Mouse (Mus musculus) liver, embryonic 11.5 days (tissue): ENCODE measurements around the gene Hist1h2bf. TPM values are rescaled to one million over a fixed set of nuclear protein-coding genes. Genes with fewer than 3 reads are reported as not detected.

Source experiments
- ATAC-seq: fragments of 200-750 bp; cut with Nextera tagmentation; replicated peaks from 2 replicates; pipeline ENCODE4 v1.8.0; 2017; ENCODE audit warnings: moderate number of reproducible peaks, mild to moderate bottlenecking, moderate TSS enrichment, moderate library complexity; ENCODE audit not compliant: low FRiP score
- DNase-seq: peaks from one replicate; pipeline ENCODE4 v3.0.0-alpha.2; 2017; ENCODE audit warnings: low spot score
- H3K27ac ChIP-seq: fragments of 300-500 bp; sonication (generic); 2 replicates; pipeline ENCODE4 v1.5.1; 2014; ENCODE audit warnings: mild to moderate bottlenecking, low read depth, low read length, control low read depth
- H3K27me3 ChIP-seq: fragments of 300-500 bp; sonication (generic); replicated peaks from 2 replicates; pipeline ENCODE4 v1.6.1; 2014; ENCODE audit warnings: low read length, mixed read lengths; ENCODE audit not compliant: control insufficient read depth, insufficient read depth
- H3K36me3 ChIP-seq: fragments of 300-500 bp; sonication (generic); 2 replicates; pipeline ENCODE4 v1.6.1; 2014; ENCODE audit warnings: mild to moderate bottlenecking, low read length, moderate library complexity, mixed read lengths; ENCODE audit not compliant: control insufficient read depth, insufficient read depth
- H3K4me1 ChIP-seq: fragments of 300-500 bp; sonication (generic); replicated peaks from 2 replicates; pipeline ENCODE4 v1.6.1; 2014; ENCODE audit warnings: low read length, mixed read lengths; ENCODE audit not compliant: control insufficient read depth, insufficient read depth
- H3K4me2 ChIP-seq: fragments of 300-500 bp; sonication (generic); 2 replicates; pipeline ENCODE4 v1.6.1; 2014; ENCODE audit warnings: mild to moderate bottlenecking, control low read depth, moderate library complexity
- H3K4me3 ChIP-seq: fragments of 300-500 bp; sonication (generic); 2 replicates; pipeline ENCODE4 v1.5.1; 2014; ENCODE audit warnings: low read depth, low read length, control low read depth
- H3K9ac ChIP-seq: fragments of 300-500 bp; sonication (generic); 2 replicates; pipeline ENCODE4 v1.6.1; 2014; ENCODE audit warnings: low read depth, low read length, control low read depth
- H3K9me3 ChIP-seq: fragments of 300-500 bp; sonication (generic); 2 replicates; pipeline ENCODE4 v1.6.1; 2016; ENCODE audit warnings: low read length, inconsistent platforms, mixed read lengths; ENCODE audit not compliant: control insufficient read depth
- WGBS: fragments of 180-500 bp; shearing (Covaris S2); extraction: QIAGEN DNeasy Blood & Tissue Kit; methylation state at CpG from one replicate; pipeline ENCODE4 v1.1.7; 2014; 5-methylcytosine and 5-hydroxymethylcytosine counted together
- polyA plus RNA-seq: library from polyadenylated mRNA; unstranded; fragments of >200 nt; fragmentation: Nextera tagmentation; extraction: Ambion mirVana; gene quantifications from 2 replicates; pipeline ENCODE4 v1.2.1, GENCODE M21; 2014

Gene Hist1h2bf
- polyA plus RNA-seq, 1 experiment from 2014 or later: 1.8 TPM

DNA sequence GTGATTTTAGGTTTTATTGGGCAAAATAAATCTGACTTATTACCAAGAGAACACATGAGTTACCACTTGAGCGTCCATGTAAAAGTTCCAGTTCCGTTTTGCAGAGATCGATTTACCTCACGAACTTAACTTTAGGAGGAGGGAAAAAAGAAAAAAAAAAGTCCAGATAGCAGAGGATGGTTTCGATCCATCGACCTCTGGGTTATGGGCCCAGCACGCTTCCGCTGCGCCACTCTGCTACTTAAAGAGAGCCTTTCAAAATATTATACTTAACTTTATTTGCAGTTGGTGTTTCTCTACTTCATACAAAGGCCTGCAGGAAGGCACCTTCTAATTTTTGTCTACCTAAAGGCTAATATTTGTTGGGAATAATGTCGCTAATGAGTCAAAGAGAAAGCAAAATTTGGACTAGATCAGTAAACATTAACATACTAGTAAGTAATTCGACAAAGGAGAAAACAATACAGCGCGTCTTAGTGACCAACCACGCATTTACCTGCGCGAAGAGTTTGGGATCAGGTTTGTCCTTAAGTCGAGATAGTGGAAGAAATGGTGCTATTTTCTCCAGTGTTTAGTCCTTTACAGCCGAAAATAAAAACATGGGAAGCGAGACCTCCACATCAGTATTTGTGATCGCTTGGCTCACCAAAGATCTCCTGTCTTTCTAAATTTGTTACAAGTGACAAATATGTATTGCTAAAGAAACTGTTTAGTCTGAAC, 43.7 kb downstream of the Hist1h2bf start:
- peak overlapping the region; percentile 65 for H3K4me3 ChIP-seq
- peak overlapping the region; percentile 94 for H3K9ac ChIP-seq
- under 1% methylated on average over 20 of the region's 20 CpGs for WGBS
- no peak for DNase-seq
- H3K27me3 ChIP-seq: no peaks in the 10 kb centered on the region
- no peaks in the 10 kb centered on the region for H3K9me3 ChIP-seq
- H3K4me1 ChIP-seq: peaks cover 17% of the 10 kb centered on the region
- no peaks in the 10 kb centered on the region for H3K36me3 ChIP-seq
- peak overlapping the region; percentile 88 for H3K4me2 ChIP-seq
- no peak for ATAC-seq
- peak overlapping the region; percentile 100 for H3K27ac ChIP-seq

DNA sequence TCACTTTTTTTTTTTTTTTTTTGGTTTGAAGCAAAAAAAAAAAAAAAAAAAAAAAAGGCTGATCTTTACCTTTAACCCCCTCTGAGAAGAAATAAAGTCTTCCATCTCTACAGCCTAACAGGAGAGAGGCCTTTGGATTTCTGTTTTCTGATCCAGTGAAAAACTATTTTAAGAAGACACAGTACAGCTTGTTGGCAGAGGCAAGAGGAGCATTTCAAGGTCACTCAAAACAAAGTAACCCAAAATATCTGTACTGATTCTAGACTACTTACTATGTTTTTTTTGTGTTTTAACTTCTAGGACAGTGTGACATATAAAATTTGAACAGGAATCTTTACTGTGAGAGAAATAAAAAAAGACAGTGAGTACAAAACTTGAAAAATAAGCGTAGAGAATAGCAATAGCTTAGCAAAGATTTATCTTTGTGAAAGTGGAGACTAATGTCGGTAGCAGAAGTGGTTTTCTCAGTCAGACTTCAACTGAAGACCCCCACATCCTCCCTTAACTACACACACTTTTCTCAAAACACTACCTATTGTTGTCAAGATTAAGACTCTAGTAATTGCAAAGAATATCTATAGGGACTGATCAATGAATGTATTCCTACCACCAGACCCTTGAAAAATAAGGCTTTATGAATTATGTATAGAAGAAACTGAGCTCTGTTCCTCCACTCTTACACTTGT, 44.4 kb downstream of the Hist1h2bf start:
- Histone ChIP-seq H3K9me3 (no peaks in the 10 kb centered on the region), H3K9ac (peak overlapping the region; percentile 94), H3K4me2 (peak overlapping the region; percentile 88), H3K27me3 (no peaks in the 10 kb centered on the region), H3K4me3 (peak overlapping the region; percentile 65), H3K27ac (peak overlapping the region; percentile 100; the same call in 1 of the 2 replicates), H3K36me3 (no peaks in the 10 kb centered on the region), H3K4me1 (peaks cover 17% of the 10 kb centered on the region)
- DNase-seq (no peak), ATAC-seq (no peak)
- 22% methylated on average over 2 of the region's 2 CpGs for WGBS

DNA sequence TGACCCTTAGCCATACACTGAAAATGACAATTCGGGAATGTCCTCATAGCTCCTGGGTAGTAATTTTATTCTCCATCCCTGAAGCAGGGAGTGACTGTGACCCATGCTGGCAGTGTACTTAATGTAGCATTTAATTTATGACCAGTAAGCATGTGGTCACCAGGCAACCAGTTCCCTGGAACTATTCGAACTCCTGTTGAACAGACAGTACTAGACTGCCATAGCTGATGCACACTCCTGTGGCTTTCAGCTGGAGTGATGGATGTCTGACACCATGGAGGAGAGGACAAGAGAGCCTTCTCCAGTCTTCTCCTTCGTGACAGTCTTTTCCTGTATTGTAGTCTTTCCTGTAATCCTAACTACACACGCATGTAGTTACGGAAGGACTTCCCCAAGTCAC, 45.0 kb downstream of the Hist1h2bf start:
- 80% methylated on average over 5 of the region's 5 CpGs for WGBS
- Histone ChIP-seq H3K27ac (no peak overlapping the region; the same call in 1 of the 2 replicates), H3K4me3 (no peak overlapping the region), H3K36me3 (no peaks in the 10 kb centered on the region), H3K4me1 (peaks cover 17% of the 10 kb centered on the region), H3K9ac (no peak overlapping the region), H3K9me3 (no peaks in the 10 kb centered on the region), H3K4me2 (peak overlapping the region; percentile 25; the same call in 1 of the 2 replicates), H3K27me3 (no peaks in the 10 kb centered on the region)
- ATAC-seq (no peak), DNase-seq (no peak)

DNA sequence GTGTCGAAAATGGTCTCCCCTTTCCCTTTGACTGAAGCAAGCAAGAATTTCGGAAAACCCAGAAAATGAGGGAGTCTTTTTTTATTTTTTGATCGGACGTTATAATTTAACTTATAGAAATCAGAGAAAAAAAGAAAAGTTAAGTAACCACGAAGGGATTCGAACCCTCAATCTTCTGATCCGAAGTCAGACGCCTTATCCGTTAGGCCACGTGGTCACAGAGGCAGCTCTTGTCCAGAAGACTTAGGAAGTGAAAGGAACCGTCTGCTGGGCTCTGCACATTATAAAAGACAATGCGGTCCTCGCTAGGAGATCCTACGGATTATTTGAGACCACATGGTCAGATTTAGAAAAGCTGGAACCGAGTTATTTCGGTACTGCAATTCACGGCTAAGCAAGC, 47.7 kb downstream of the Hist1h2bf start:
- peak overlapping the region; percentile 71 for H3K4me2 ChIP-seq
- H3K9me3 ChIP-seq: no peaks in the 10 kb centered on the region
- no peaks in the 10 kb centered on the region for H3K27me3 ChIP-seq
- WGBS: under 1% methylated on average over 17 of the region's 17 CpGs
- no peaks in the 10 kb centered on the region for H3K36me3 ChIP-seq
- ATAC-seq (0 out of 2 replicates have a peak, but pooled peaks have one; percentile 24), DNase-seq (peak; percentile 90)
- peak overlapping the region; percentile 50 for H3K4me3 ChIP-seq
- H3K27ac ChIP-seq: peak overlapping the region; percentile 11; the same call in 1 of the 2 replicates
- peaks cover 15% of the 10 kb centered on the region for H3K4me1 ChIP-seq
- H3K9ac ChIP-seq: peak overlapping the region; percentile 58

DNA sequence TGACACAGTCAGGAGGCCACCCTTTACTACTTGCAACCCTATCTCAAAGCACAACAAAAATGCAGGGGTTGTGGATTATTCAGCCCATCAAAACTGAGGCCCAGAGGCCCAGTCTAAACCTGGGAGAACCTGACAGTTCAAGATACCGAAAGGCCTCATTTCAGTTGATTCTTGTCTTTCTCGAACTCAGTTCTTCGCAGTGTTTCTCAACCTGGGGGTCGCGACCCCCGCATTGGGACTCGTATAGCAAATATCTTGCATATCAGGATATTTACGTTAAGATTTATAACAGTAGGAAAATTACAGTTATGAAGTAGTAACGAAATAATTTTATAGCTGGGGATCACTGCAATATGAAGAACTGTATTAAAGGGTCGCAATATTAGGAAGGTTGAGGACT, 48.1 kb downstream of the Hist1h2bf start:
- Histone ChIP-seq H3K27me3 (no peaks in the 10 kb centered on the region), H3K4me2 (peak overlapping the region; percentile 71), H3K4me1 (peaks cover 19% of the 10 kb centered on the region), H3K9me3 (no peaks in the 10 kb centered on the region), H3K36me3 (no peaks in the 10 kb centered on the region), H3K27ac (peak overlapping the region; percentile 2; the same call in 1 of the 2 replicates), H3K9ac (peak overlapping the region; percentile 1), H3K4me3 (peak overlapping the region; percentile 50)
- no peak for ATAC-seq
- WGBS: 2% methylated on average over 10 of the region's 10 CpGs
- no peak for DNase-seq

DNA sequence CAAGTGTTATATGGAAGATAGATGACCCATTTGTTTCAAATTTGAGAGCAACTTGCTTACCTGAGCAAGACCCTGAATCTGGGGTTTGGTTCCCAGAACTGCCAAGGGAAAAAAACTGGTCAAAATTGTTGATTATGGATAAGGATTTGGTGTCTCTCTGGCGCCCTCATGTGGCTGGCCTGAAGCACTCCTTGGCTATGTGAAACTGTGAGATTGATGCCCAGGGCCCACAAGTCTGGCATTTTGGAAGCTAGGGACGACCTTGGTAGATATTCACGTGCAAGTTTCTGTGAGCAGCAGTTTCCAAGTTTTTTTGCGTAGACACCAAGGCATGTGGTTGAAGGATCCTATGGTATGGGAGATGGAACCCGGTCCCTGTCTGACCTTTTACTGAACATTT, 49.3 kb downstream of the Hist1h2bf start:
- H3K36me3 ChIP-seq: no peaks in the 10 kb centered on the region
- peak; percentile 78 for DNase-seq
- no peaks in the 10 kb centered on the region for H3K27me3 ChIP-seq
- H3K27ac ChIP-seq: no peak overlapping the region
- H3K9ac ChIP-seq: no peak overlapping the region
- H3K4me2 ChIP-seq: peak overlapping the region; percentile 31
- WGBS: 8% methylated on average over 5 of the region's 5 CpGs
- no peaks in the 10 kb centered on the region for H3K9me3 ChIP-seq
- no peak for ATAC-seq
- no peak overlapping the region for H3K4me3 ChIP-seq
- peaks cover 25% of the 10 kb centered on the region for H3K4me1 ChIP-seq

DNA sequence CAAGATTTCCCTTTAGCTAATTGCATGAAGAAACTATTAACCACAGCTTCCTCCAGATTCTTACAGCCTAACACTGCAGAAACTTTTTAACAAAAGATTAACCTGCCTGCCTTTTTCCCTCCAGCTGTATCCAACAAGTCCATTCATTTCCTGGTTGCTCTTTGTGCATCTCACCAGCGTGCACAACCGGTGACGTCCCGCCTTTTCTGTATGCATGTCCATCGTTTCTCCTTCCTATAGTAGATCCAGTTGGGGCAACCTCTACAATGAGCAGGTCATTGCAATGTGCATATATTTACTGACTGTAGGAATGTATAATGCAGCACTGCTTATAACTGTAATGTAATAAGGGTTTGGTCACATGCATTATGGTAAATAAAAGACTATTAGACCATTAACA, 50.0 kb downstream of the Hist1h2bf start:
- no peaks in the 10 kb centered on the region for H3K36me3 ChIP-seq
- no peak overlapping the region for H3K27ac ChIP-seq
- H3K9ac ChIP-seq: no peak overlapping the region
- peak overlapping the region; percentile 40; the same call in 1 of the 2 replicates for H3K4me2 ChIP-seq
- DNase-seq (no peak), ATAC-seq (no peak)
- no peaks in the 10 kb centered on the region for H3K27me3 ChIP-seq
- H3K4me1 ChIP-seq: peaks cover 23% of the 10 kb centered on the region
- 44% methylated on average over 5 of the region's 5 CpGs for WGBS
- no peak overlapping the region for H3K4me3 ChIP-seq
- H3K9me3 ChIP-seq: no peaks in the 10 kb centered on the region
